Mouse (Mus musculus) erythroblast, embryonic 14.5 days (primary cell): Measurements from ENCODE around the gene Fam214a.

Experiments
- GATA1 ChIP-seq: IDR thresholded peaks from 2 replicates; pipeline ENCODE4 v1.6.1; 2012; ENCODE audit warnings: low read length, inconsistent platforms, mixed read lengths
- TAL1 ChIP-seq: IDR thresholded peaks from 3 replicates; pipeline ENCODE4 v1.6.1; 2012; ENCODE audit warnings: low read length, inconsistent platforms, mixed read lengths

- TF ChIP-seq TAL1 (no peak), GATA1 (no peak)
Observed at GRCm38 (mm10) chr9:75071706-75072192, 119.1 kb downstream of the Fam214a start.
